Mouse (Mus musculus) cortical plate, adult 2 months (tissue): ENCODE data around the gene Sufu.

Experiments
- CTCF ChIP-seq: fragments of 200-500 bp; IDR thresholded peaks from 2 replicates; pipeline ENCODE4 v1.5.1; 2011; ENCODE audit warnings: mild to moderate bottlenecking, control low read depth, low read length; ENCODE audit not compliant: insufficient read depth; ENCODE audit errors: extremely low read depth
- POLR2A ChIP-seq: fragments of 200-500 bp; IDR thresholded peaks from 2 replicates; pipeline ENCODE4 v1.6.1; 2011; ENCODE audit warnings: mild to moderate bottlenecking, low read length, control low read depth; ENCODE audit not compliant: insufficient read depth; ENCODE audit errors: extremely low read depth

GRCm38 (mm10) chr19:46445641-46446040 is 48.9 kb downstream of the Sufu start:
- no peak for TF ChIP-seq CTCF
- TF ChIP-seq POLR2A = no peak
